ENCODE assay signal across 8 mouse cellular contexts in genomic region chr4:126109613-126110373, GRCm38 (mm10). TPM values are rescaled to one million over a fixed set of nuclear protein-coding genes. Genes with fewer than 3 reads are reported as not detected.
DNase-seq lines count a peak whose midpoint lies in the region; ATAC-seq lines count a peak whose summit lies in the region.

No protein-coding gene starts in this region.

- peak; percentile 29 to 45 for DNase-seq in heart, adult 18-20 months
- no peak for DNase-seq in heart, adult 8-10 months (ENCODE audit: low spot score)
- DNase-seq in embryonic facial prominence, embryonic 14.5 days (ENCODE audit: low spot score), result no peak
- DNase-seq in liver, embryonic 11.5 days (ENCODE audit: low spot score), result no peak
- no peak for DNase-seq in frontal cortex, postnatal 36 days (ENCODE audit: low spot score in 2 of 2)
- DNase-seq in cerebellum, postnatal 14 days, result no peak

- H3K4me2 ChIP-seq in embryonic facial prominence, embryonic 14.5 days (ENCODE audit: low read depth, low read length), result peak overlapping the region; percentile 23; the same call in 1 of the 2 replicates
- H3K4me2 ChIP-seq in liver, embryonic 11.5 days, result peak overlapping the region; percentile 30
- peak overlapping the region; percentile 28; the same call in 1 of the 2 replicates for H3K4me2 ChIP-seq in stomach, embryonic 15.5 days

- peak; percentile 40 for ATAC-seq in CD4-positive, CD25-positive, alpha-beta regulatory T cell, adult 4 months
- no peak for ATAC-seq in embryonic facial prominence, embryonic 14.5 days (ENCODE audit: low read depth)
- 0 out of 2 replicates have a peak, but pooled peaks have one; percentile 6 for ATAC-seq in liver, embryonic 11.5 days (replicated peaks; ENCODE audit: low FRiP score)
- ATAC-seq in stomach, embryonic 15.5 days (ENCODE audit: insufficient read depth, low FRiP score, low read depth), result no peak

- H3K27me3 ChIP-seq in embryonic facial prominence, embryonic 14.5 days (replicated peaks; ENCODE audit: control insufficient read depth, insufficient read depth, low read length), result no peaks in the 10 kb centered on the region
- H3K27me3 ChIP-seq in liver, embryonic 11.5 days (replicated peaks; ENCODE audit: control insufficient read depth, insufficient read depth, low read length), result no peaks in the 10 kb centered on the region
- no peaks in the 10 kb centered on the region for H3K27me3 ChIP-seq in stomach, embryonic 15.5 days (replicated peaks)

- H3K36me3 ChIP-seq in embryonic facial prominence, embryonic 14.5 days (ENCODE audit: control insufficient read depth, insufficient read depth, low read length), result no peaks in the 10 kb centered on the region
- no peaks in the 10 kb centered on the region for H3K36me3 ChIP-seq in liver, embryonic 11.5 days (ENCODE audit: control insufficient read depth, insufficient read depth, low read length)
- no peaks in the 10 kb centered on the region; the same call in 1 of the 2 replicates for H3K36me3 ChIP-seq in stomach, embryonic 15.5 days

- peaks cover 30% of the 10 kb centered on the region for H3K4me1 ChIP-seq in embryonic facial prominence, embryonic 14.5 days (ENCODE audit: control insufficient read depth, insufficient read depth, low read length)
- peaks cover 56% of the 10 kb centered on the region for H3K4me1 ChIP-seq in liver, embryonic 11.5 days (replicated peaks; ENCODE audit: control insufficient read depth, insufficient read depth, low read length)
- H3K4me1 ChIP-seq in stomach, embryonic 15.5 days, result peaks cover 44% of the 10 kb centered on the region

- H3K4me3 ChIP-seq in embryonic facial prominence, embryonic 14.5 days (ENCODE audit: low read depth, low read length), result no peak overlapping the region
- H3K4me3 ChIP-seq in liver, embryonic 11.5 days (ENCODE audit: low read depth, low read length), result no peak overlapping the region
- no peak overlapping the region for H3K4me3 ChIP-seq in stomach, embryonic 15.5 days (replicated peaks)

- H3K27ac ChIP-seq in embryonic facial prominence, embryonic 14.5 days (replicated peaks; ENCODE audit: low read depth, low read length), result peak overlapping the region; percentile 67
- H3K27ac ChIP-seq in liver, embryonic 11.5 days (ENCODE audit: low read depth, low read length), result peak overlapping the region; percentile 69
- H3K27ac ChIP-seq in stomach, embryonic 15.5 days, result peak overlapping the region; percentile 85

- WGBS in embryonic facial prominence, embryonic 14.5 days, result 74% methylated on average over 10 of the region's 10 CpGs
- 72% methylated on average over 10 of the region's 10 CpGs for WGBS in liver, embryonic 11.5 days
- WGBS in stomach, embryonic 15.5 days, result 63% methylated on average over 10 of the region's 10 CpGs

- peak overlapping the region; percentile 22; the same call in 1 of the 2 replicates for H3K9ac ChIP-seq in embryonic facial prominence, embryonic 14.5 days (ENCODE audit: low read depth, low read length)
- peak overlapping the region; percentile 31; the same call in 1 of the 2 replicates for H3K9ac ChIP-seq in liver, embryonic 11.5 days (ENCODE audit: low read depth, low read length)
- H3K9ac ChIP-seq in stomach, embryonic 15.5 days, result no peak overlapping the region

- H3K9me3 ChIP-seq in embryonic facial prominence, embryonic 14.5 days (ENCODE audit: control insufficient read depth, low read length), result no peaks in the 10 kb centered on the region
- no peaks in the 10 kb centered on the region for H3K9me3 ChIP-seq in liver, embryonic 11.5 days (ENCODE audit: control insufficient read depth, low read length)
- H3K9me3 ChIP-seq in stomach, embryonic 15.5 days, result no peaks in the 10 kb centered on the region

RNA-seq across cellular contexts. Expression of gene Stk40, which starts 6.0 kb away (rescaled TPM):
- 10 to 100 TPM; 41.4 to 52.6 TPM for total RNA-seq in heart, adult 18-20 months (2021)
- 10 to 100 TPM; 37.8 to 61.9 (median 52.4) TPM for total RNA-seq in heart, adult 8-10 months (2022)
- polyA plus RNA-seq in CD4-positive, CD25-positive, alpha-beta regulatory T cell, adult 4 months (2017; shearing (Covaris generic)), result 10 to 100 TPM; 11.4 to 23.2 TPM
- 26.8 and 32.1 TPM in 2 replicates for polyA plus RNA-seq in embryonic facial prominence, embryonic 14.5 days (2014; fragmentation: Nextera tagmentation; extraction: Ambion mirVana)
- 24.4 and 26.7 TPM in 2 replicates for polyA plus RNA-seq in liver, embryonic 11.5 days (2014; fragmentation: Nextera tagmentation; extraction: Ambion mirVana)
- 28.6 and 29.1 TPM in 2 replicates for polyA plus RNA-seq in stomach, embryonic 15.5 days (2015; fragmentation: Nextera tagmentation; extraction: Ambion mirVana)

RNA-seq across cellular contexts. Expression of gene Lsm10, which starts 13.4 kb away (rescaled TPM):
- total RNA-seq in heart, adult 18-20 months (2021), result 10 to 100 TPM; 13.3 to 15.3 TPM
- total RNA-seq in heart, adult 8-10 months (2022), result 10 to 100 TPM; 17.3 to 19.5 (median 18.4) TPM
- 10 to 100 TPM; 68.6 to 76.0 TPM for polyA plus RNA-seq in CD4-positive, CD25-positive, alpha-beta regulatory T cell, adult 4 months (2017; shearing (Covaris generic))
- polyA plus RNA-seq in embryonic facial prominence, embryonic 14.5 days (2014; fragmentation: Nextera tagmentation; extraction: Ambion mirVana), result 52.0 and 54.1 TPM in 2 replicates
- 46.6 and 53.3 TPM in 2 replicates for polyA plus RNA-seq in liver, embryonic 11.5 days (2014; fragmentation: Nextera tagmentation; extraction: Ambion mirVana)
- 46.7 and 48.0 TPM in 2 replicates for polyA plus RNA-seq in stomach, embryonic 15.5 days (2015; fragmentation: Nextera tagmentation; extraction: Ambion mirVana)

RNA-seq across cellular contexts. Expression of gene Eva1b, which starts 37.8 kb away (rescaled TPM):
- total RNA-seq in heart, adult 18-20 months (2021), result 1 to 10 TPM; 8.8 to 9.5 TPM
- 10 to 100 TPM in 1 of 4 experiments, 1 to 10 TPM in 3; 7.3 to 12.4 (median 9.0) TPM for total RNA-seq in heart, adult 8-10 months (2022)
- polyA plus RNA-seq in CD4-positive, CD25-positive, alpha-beta regulatory T cell, adult 4 months (2017; shearing (Covaris generic)), result 10 to 100 TPM; 10.5 to 12.7 TPM
- polyA plus RNA-seq in embryonic facial prominence, embryonic 14.5 days (2014; fragmentation: Nextera tagmentation; extraction: Ambion mirVana), result 78.9 and 81.7 TPM in 2 replicates
- 25.3 and 28.1 TPM in 2 replicates for polyA plus RNA-seq in liver, embryonic 11.5 days (2014; fragmentation: Nextera tagmentation; extraction: Ambion mirVana)
- 59.0 and 60.0 TPM in 2 replicates for polyA plus RNA-seq in stomach, embryonic 15.5 days (2015; fragmentation: Nextera tagmentation; extraction: Ambion mirVana)

RNA-seq across cellular contexts. Expression of gene Oscp1, which starts 51.4 kb away (rescaled TPM):
- 1 to 10 TPM; 2.3 to 2.4 TPM for total RNA-seq in heart, adult 18-20 months (2021)
- total RNA-seq in heart, adult 8-10 months (2022), result 1 to 10 TPM; 1.4 to 3.0 (median 2.2) TPM
- polyA plus RNA-seq in CD4-positive, CD25-positive, alpha-beta regulatory T cell, adult 4 months (2017; shearing (Covaris generic)), result under 1 TPM in 1 of 2 experiments, not detected in 1; 0.70 TPM
- polyA plus RNA-seq in embryonic facial prominence, embryonic 14.5 days (2014; fragmentation: Nextera tagmentation; extraction: Ambion mirVana), result 13.7 and 17.5 TPM in 2 replicates
- polyA plus RNA-seq in liver, embryonic 11.5 days (2014; fragmentation: Nextera tagmentation; extraction: Ambion mirVana), result 6.6 TPM in 2 replicates
- polyA plus RNA-seq in stomach, embryonic 15.5 days (2015; fragmentation: Nextera tagmentation; extraction: Ambion mirVana), result 13.5 and 13.9 TPM in 2 replicates

RNA-seq across cellular contexts. Expression of gene Sh3d21, which starts 53.5 kb away (rescaled TPM):
- 1 to 10 TPM; 1.3 to 2.4 TPM for total RNA-seq in heart, adult 18-20 months (2021)
- 1 to 10 TPM; 1.6 to 2.2 (median 2.1) TPM for total RNA-seq in heart, adult 8-10 months (2022)
- polyA plus RNA-seq in CD4-positive, CD25-positive, alpha-beta regulatory T cell, adult 4 months (2017; shearing (Covaris generic)), result 1 to 10 TPM in 1 of 2 experiments, under 1 TPM in 1; 0.56 to 1.2 TPM
- 7.8 and 7.9 TPM in 2 replicates for polyA plus RNA-seq in embryonic facial prominence, embryonic 14.5 days (2014; fragmentation: Nextera tagmentation; extraction: Ambion mirVana)
- polyA plus RNA-seq in liver, embryonic 11.5 days (2014; fragmentation: Nextera tagmentation; extraction: Ambion mirVana), result 2.3 TPM in 2 replicates
- 7.4 and 10.3 TPM in 2 replicates for polyA plus RNA-seq in stomach, embryonic 15.5 days (2015; fragmentation: Nextera tagmentation; extraction: Ambion mirVana)

Comparison
In these comparisons a context has a peak if more than half of its experiments do, and no peak if none do; other contexts are left out.
1. DNase-seq: peak in heart, adult 18-20 months (2 of 2); none in heart, adult 8-10 months (single experiment), embryonic facial prominence, embryonic 14.5 days (single experiment), liver, embryonic 11.5 days (single experiment), frontal cortex, postnatal 36 days (0 of 2) and cerebellum, postnatal 14 days (0 of 2).
2. ATAC-seq: peak in CD4-positive, CD25-positive, alpha-beta regulatory T cell, adult 4 months (single experiment) and liver, embryonic 11.5 days (single experiment); none in embryonic facial prominence, embryonic 14.5 days (single experiment) and stomach, embryonic 15.5 days (single experiment).
3. Peak in every context shown above with its lines, with median percentiles within 50 percentile points of each other: H3K27ac ChIP-seq and H3K4me2 ChIP-seq.